Mouse (Mus musculus): ENCODE results near the gene Zfp579.
"Not testable (repeated sequence)": the region's sequence is repeated elsewhere in the genome, so short reads cannot be mapped to it uniquely, and the experiment has no call there.

The Zfp579 gene

DNA sequence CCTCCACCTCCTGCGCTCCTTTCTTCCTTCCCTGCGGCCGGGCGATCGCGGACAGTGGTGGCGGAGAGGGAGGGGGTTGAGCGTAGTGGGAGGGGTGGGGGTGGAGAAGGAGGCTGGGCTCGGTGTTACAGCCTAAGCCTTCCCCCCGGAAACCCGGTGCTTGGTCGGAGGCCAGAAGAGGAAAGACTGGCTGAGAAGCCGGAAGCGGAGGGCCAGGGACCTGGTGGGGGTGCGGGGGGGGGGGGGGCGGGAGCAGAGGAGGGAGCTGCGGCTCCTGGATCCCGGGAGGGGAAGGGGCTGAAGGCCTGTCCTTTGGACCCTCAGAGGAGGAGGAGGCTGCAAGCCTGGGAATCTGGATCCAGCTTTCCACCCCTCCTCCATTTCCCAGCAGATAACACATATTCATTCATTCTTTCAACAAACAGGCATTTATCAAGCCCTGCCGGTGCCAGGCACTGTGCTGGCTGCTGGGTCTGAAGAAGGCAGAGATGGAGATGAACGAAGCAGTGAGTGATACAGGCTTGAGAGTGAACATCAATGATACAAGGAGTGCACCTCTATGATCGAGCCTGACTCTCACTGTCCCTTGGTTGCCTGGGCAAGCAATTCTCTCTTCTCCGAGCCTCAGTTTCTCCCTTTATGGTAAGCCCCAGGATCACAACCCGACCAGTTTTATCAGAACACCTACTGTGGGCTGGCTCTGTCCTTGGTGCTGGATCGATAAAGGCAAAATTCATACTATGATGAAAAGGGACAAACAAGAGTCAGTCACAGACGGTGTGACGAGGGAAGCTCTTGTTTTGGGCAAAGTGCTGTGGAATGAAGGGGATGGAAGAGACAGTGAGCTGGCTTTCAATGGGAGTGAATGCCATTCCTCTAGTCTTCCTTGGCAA, at the start of gene Zfp579:
TSS of gene Zfp579 (minus strand) at position 156 of the 893 bp plus-strand sequence.
- ATAC-seq (ENCODE audit: low TSS enrichment): peak; percentile 72

DNA sequence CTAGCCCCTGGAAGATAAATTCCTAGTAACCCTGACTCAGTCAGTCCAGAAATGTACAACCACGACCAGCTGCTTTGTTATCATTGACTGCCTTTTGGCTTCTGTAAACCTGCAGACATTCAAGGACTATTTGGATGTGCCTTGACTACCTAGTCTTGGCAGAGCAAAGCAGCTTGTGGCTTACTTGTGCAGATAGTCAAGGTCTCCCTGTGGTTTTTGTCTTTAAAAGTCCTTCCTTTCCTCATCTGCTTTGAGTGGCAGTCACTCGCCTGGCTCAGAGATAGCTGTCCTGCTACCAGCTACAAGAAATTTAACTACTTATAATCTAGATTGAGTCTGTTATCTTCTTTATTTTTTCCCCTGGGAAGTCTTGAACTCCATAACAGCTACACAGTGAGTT, 49.0 kb upstream of the Zfp579 start:
- ATAC-seq (ENCODE audit: low TSS enrichment): no peak

DNA sequence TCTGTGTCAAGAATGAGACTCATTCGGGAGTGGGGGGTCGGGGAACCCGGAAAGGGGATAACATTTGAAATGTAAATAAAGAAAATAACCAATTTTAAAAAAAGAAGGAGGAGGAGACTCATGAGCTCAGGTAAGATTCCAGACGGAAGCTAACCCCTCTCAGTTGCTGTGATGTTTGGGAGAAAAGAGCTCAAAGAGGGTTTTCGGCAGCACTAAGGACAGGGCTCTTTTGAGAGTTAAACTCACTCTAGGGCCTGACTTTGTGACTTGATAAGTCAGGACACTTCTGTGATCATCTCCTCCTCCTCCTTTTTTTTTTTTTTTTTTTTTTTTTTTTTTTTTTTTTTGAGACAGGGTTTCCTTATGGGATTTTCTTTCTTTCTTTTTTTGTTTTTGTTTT, 43.0 kb upstream of the Zfp579 start:
- ATAC-seq (ENCODE audit: low TSS enrichment): no peak

DNA sequence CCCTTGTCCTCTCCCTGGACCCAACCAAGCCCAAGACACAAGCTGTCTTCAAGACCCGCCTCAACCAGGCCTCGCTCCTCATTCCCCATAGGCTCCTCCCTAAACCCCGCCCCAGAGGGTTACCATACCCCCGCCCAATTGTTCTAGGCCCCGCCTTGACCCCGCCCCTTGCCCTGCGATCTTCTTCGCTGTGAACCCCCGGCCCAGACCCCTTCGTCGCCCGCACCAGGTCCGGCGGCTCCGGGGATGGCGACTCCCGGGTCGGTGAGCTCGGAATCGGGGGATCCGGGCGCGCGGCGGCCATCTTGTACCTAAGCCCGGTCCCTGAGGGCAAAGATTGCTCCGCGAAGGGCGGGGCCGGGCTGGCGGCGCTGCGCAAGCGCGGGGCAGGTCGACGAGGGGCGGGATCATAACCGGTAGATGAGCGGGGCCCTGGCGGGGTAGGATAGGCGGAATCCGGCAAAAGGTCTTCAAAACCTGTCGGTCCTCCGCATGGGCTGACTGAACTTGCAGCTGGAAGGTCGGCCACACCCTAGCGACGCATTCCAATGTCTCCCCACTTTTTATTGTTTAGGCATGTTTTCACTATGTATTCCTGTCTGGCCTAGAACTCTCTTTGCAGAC, 42.3 kb upstream of the Zfp579 start, which contains the start of gene Zfp784:
TSS of gene Zfp784 (minus strand) at position 338 of the 624 bp plus-strand sequence.
- peak; percentile 97 for ATAC-seq (ENCODE audit: low TSS enrichment)

DNA sequence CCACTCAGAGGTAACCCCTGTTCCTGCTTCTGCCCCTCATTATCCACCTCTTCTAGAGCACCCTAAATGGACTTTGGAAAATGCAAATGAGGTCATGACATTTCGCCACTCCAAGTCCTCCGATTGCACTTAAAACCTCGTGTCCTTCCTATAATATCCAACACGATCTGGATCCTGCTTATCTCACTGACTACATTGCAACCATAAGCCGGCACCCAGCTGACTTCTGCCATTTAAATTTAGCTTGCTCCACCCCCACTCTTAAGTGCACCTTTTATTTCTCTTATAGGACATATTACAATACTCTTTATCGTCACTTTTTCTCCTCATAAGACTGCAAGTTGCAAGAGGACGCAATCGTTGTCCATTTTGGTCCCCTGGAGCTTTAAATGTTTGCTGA, 41.5 kb upstream of the Zfp579 start:
- no peak for ATAC-seq (ENCODE audit: low TSS enrichment)

DNA sequence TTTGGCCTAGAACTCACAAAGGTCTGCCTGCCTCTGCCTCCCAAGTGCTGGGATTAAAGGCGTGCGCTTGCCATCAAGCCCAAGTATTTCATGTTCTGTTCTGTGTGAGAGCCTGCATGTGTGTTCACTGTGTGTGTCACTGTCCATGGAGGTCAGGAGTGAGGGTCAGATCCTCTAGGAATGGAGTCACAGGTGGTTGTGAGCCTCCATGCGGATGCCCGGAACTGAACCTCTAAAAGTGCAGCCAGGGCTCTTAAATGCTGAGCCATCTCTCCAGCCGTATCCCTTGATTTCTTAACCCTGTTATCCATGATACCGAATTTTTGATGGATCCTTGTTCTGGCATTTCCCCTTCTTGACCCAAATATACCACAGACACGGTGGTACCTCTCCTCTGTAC, 41.1 kb upstream of the Zfp579 start:
- no peak for ATAC-seq (ENCODE audit: low TSS enrichment)

DNA sequence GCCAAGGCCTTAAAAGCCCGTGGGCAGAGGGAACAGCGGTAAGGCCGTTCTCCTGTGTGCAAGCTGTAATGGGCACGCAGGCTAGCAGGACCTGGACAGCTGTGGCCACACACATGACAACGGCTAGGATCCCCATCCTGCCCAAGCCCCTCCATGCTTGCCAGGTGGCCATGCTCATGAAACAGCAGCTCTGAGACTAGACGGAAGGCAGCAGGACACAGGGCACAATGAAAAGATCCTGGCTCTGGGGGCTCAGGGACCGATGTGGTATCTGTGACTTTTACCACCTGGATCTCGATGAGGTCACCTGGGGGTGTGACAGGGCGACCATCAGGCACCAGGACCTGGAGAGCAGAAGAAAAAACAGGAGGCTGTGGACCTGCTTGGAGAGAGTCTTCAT, 40.2 kb upstream of the Zfp579 start:
- ATAC-seq (ENCODE audit: low TSS enrichment): no peak

DNA sequence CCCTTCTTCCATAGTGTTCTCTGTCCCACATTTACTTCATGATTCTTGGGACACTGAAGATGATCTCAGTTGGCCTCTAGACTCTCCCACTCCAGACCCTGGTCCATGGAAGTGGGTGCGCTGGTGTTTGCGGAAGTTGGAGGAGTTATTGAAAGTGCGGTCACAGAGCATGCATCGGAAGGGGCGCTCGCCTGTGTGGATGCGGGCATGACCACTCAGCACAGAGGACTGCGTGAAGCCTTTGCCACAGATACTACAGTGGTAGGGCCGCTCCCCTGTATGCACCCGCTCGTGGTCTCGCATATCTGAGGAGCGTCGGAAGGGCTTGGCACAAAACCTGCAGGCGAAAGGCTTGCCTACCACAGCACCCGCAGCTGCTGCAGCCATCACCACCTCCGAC, 39.7 kb upstream of the Zfp579 start:
- ATAC-seq (ENCODE audit: low TSS enrichment): no peak

DNA sequence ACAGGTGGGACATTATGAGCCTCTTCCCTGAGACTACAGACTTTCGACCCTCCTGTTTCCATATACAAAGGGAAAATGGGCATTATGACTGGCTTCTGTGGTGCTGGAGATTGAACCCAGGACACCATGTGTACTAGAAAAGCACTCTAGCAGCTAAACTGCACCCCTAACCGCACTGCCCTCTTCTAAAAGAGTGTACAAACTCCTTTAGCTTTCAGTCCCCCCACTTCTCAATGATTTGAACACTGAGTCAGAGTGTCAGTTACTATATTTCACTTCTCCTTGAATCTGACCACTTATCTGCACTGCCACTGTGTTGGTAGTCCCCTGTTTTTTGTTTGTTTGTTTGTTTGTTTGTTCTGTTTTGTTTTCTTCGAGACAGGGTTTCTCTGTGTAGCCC, 37.9 kb upstream of the Zfp579 start, which contains the start of gene 4632433K11Rik:
TSS of gene 4632433K11Rik (plus strand) at position 301 of the 400 bp plus-strand sequence.
- ATAC-seq (ENCODE audit: low TSS enrichment): no peak

DNA sequence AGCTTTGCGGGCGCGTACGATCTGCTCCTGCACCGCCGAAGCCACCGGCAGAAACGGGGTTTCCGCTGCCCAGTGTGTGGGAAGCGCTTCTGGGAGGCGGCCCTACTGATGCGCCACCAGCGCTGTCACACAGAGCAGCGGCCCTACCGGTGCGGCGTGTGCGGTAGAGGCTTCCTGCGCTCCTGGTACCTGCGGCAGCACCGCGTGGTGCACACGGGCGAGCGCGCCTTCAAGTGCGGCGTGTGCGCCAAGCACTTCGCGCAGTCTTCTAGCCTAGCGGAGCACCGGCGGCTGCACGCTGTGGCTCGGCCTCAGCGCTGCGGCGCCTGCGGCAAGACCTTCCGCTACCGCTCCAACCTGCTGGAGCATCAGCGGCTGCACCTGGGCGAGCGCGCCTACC, 35.5 kb upstream of the Zfp579 start:
- no peak for ATAC-seq (ENCODE audit: low TSS enrichment)

DNA sequence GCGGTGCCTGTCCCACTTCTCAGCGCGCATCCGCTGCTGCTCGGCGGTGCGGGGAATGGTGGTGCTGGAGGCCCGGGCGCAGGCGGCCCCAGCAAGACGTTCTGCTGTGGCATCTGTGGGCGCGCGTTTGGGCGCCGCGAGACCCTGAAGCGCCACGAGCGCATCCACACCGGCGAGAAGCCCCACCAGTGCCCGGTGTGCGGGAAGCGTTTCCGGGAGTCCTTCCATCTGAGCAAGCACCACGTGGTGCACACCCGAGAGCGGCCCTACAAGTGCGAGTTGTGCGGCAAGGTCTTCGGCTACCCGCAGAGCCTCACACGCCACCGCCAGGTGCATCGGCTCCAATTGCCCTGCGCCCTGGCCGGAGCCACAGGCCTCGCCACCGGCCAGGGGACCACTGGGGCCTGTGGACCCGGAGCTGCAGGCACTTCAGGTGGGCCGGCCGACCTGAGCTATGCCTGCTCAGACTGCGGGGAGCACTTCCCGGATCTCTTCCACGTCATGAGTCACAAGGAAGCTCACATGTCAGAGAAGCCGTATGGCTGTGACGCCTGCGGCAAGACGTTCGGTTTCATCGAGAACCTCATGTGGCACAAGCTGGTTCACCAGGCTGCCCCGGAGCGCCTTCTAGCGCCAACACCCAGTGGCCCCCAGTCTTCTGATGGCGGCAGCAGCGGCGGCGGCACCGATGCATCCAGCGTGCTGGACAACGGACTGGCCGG, 34.8 kb upstream of the Zfp579 start:
- no peak for ATAC-seq (ENCODE audit: low TSS enrichment)

DNA sequence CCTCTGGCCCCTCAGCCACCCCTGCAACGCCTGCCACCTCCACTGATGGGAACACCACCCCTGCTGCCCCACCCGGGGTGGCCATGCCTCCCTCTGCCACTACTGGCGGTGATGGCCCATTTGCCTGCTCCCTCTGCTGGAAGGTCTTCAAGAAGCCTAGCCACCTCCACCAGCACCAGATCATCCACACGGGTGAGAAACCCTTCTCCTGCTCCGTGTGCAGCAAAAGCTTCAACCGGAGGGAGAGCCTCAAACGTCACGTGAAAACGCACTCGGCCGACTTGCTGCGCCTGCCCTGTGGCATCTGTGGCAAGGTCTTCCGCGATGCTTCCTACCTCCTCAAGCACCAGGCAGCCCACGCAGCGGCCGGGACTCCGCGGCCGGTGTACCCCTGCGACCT, 34.0 kb upstream of the Zfp579 start:
- no peak for ATAC-seq (ENCODE audit: low TSS enrichment)

DNA sequence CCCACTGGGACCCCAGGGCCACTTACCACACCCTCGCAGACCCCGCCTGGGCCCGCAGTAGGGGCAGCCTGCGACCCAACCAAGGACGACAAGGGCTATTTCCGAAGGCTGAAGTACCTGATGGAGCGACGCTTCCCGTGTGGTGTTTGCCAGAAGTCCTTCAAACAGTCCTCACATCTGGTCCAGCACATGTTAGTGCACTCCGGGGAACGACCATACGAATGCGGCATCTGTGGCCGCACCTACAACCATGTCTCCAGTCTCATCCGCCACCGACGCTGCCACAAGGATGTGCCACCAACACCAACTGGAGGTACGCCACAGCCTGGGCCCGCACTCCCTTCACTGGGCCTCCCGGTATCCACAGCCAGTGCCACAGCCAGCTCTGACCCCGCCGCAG, 33.6 kb upstream of the Zfp579 start:
- no peak for ATAC-seq (ENCODE audit: low TSS enrichment)

DNA sequence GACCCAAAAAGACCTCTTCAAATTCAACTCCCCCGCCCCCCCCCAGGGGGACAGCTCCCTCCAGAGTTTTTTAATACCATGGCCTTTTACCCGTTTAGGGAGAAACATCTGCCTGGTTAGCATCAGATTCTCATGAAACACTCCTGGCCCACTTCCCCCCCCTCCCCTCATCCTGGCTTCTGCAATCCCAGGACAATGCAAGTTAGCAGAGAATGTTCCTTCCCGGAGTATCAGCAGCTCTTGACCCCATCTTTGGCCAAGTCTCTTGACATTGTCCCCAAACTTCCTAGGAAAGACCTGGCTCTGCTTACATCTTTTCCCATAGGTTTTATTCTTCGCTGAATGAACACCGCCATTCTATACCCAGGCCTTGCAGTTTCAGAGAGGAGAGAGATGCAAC, 25.2 kb upstream of the Zfp579 start:
- no peak for ATAC-seq (ENCODE audit: low TSS enrichment)

DNA sequence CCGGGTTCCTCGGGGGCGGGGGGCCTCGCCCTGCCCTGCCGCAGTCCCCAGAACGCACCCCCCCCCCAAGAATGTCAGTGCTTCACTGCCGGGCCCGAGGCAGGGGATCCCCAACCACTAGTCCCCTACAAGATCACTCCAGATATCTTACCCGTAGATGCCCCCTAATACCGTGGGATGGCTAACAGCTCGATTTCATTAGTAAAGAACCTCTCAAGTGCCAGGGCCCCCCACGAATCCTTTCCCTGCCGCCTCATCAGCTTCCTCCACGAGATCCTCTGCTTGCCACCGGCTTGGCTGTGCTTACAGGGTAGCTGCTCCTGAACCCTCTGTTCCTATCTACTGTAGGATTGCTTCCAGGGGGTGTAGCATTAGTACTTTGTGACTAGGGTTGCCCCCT, 24.7 kb upstream of the Zfp579 start:
- peak; percentile 2; the same call in 1 of the 2 replicates for ATAC-seq (ENCODE audit: low TSS enrichment)

DNA sequence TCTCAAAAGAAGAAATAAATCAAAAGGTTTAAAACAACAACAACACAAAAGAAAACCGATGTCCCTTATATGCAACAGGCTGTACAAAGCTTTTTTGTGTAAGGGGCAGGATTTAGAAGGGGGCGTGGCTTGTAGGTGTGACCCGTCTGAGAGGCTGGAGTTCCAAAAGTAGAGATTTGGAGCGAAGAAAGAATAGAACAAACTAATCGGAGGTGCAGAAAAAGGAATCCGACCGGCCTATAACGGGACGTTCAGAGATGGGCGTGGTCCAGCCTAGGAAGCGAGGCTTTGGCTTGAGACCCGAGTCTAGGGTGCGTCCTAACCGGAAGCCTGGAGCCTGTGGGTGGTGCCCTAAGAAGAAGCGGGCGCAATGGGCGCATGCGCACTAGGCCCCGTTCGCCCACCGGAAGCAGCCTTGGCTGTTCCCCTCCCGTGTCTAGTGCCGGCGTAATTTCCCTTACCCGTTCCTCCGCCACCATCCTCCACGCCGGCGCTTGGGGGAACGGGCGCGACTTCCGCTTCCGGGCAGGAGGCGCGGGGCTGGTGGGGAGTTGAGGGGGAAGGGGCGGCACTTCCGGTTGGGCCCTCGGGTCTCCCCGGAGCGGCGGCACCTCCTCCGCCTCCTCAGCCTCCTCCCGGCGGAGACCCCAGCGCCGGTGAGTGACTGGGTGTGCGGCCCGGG, 24.2 kb upstream of the Zfp579 start, which contains the start of the genes Zfp865 and Ccdc106:
TSS of gene Zfp865 (plus strand) at position 377 of the 682 bp plus-strand sequence.
TSS of gene Ccdc106 (plus strand) at position 554 of the 682 bp plus-strand sequence.
- ATAC-seq (ENCODE audit: low TSS enrichment): peak; percentile 92

DNA sequence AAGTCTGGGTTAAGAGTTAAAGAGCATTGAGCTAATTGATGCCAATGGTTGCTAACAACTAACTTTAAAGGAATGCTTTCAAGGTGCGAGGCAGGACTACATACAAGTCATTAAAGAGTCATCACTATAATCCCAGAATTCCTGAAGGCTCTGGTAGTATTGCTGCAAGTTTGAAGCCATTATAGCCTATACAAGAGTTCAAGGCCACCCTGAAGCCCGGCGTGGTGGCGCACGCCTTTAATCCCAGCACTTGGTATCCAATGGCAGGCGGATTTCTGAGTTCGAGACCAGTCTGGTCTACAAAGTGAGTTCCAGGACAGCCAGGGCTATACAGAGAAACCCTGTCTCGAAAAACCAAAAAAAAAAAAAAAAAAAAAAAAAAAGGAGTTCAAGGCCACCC, 23.6 kb upstream of the Zfp579 start:
- not testable (repeated sequence) for ATAC-seq (ENCODE audit: low TSS enrichment)

DNA sequence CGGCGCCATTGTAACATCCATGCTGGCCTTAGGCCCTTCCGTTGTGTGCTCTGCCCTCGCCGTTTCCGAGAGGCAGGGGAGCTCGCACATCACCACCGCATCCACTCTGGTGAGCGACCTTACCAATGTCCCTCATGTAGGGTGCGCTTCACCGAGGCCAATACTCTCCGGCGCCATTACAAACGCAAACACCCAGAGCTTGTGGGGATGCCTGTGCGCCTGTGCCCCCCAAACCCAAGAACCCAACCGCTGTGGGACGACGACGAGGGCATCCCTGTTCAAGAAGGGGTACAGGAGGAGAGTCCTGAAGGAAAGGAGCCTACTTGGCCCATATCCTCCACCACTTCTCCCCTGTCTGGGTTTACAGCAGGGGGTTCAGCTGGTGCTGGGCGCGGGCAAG, 22.0 kb upstream of the Zfp579 start:
- ATAC-seq (ENCODE audit: low TSS enrichment): no peak

DNA sequence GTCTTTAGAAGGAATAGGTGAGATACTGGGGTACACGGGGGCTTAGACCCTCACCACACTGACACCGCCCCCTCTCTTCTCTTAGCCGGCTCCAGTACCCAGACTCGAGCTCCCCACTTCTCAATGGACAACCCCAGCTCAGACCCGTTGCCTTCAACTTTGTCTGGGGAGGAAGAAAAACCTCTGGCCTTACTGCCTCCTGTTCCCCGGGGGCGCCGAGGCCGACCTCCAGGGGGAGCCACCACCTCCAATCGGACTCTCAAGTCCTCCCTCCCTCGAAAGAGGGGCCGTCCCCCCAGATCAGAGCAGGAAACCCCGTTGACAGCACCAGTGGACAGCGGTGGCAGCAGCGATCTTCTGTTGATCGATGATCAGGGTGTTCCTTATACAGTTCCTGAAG, 21.4 kb upstream of the Zfp579 start:
- no peak for ATAC-seq (ENCODE audit: low TSS enrichment)

DNA sequence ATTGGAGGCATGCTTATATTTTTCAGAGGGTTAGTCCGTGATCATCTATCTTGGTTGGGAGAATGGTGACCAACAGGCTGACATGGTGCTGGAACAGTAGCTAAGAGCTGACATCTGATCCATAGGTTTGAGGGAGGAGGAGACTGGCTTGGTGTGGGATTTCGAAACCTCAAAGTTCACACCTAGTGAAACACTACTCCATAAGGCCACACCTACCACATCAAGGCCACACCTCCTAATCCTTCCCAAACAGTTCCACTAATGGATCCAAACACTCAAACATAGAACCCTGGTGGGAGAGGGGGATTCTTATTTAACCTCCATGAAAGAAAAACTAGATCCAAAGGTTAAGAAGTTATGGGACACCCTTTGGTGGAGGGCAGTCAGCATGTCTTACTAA, 21.0 kb upstream of the Zfp579 start:
- ATAC-seq (ENCODE audit: low TSS enrichment): no peak

DNA sequence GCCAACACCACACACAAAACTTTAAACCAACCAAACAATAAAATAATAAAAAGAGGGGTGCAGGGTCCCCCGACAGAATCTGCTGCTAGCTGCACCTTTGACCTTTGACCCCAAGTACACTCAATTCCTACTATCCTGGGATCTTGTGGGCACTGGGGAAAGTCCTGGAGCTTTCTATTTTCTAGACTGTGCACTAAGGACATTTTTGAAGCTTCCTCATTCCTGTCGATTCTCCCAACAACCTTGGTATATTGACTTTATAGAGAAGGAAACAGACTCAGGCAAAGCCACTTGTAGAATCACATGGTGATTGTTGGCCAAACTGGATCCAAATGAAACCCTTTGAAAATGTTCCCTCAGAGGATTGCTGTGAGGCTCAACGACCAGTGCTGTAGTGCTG, 20.1 kb upstream of the Zfp579 start:
- ATAC-seq (ENCODE audit: low TSS enrichment): no peak

Measured in frontal cortex, adult (tissue).